ENCODE assay signal across 9 mouse cellular contexts in genomic region chr6:83762880-83763431, GRCm38 (mm10). TPM values are rescaled to one million over a fixed set of nuclear protein-coding genes. Genes with fewer than 3 reads are reported as not detected.
DNase-seq lines count a peak whose midpoint lies in the region; ATAC-seq and TF ChIP-seq lines count a peak whose summit lies in the region.
"Had no signal": no experiment of that assay in that cellular context is flagged by ENCODE, and none has a peak within 500 bp of the region (broad histone marks: within the 10 kb centered on the region; RNA-seq: fewer than 3 reads in every experiment).

No protein-coding gene starts in this region.

- no peaks in the 10 kb centered on the region for H3K9me3 ChIP-seq in ES-Bruce4 (replicated peaks; ENCODE audit: control insufficient read depth, insufficient read depth, low read length, poor library complexity, severe bottlenecking)
- no peaks in the 10 kb centered on the region for H3K9me3 ChIP-seq in heart, embryonic 15.5 days (replicated peaks)
- no peaks in the 10 kb centered on the region for H3K9me3 ChIP-seq in kidney, embryonic 14.5 days (ENCODE audit: control insufficient read depth, low read length)
- no peaks in the 10 kb centered on the region for H3K9me3 ChIP-seq in lung, embryonic 16.5 days (ENCODE audit: control insufficient read depth, low read length)

- DNase-seq in splenic B cell, adult 2 months (ENCODE audit: low read depth, low spot score): peak; percentile 31
- DNase-seq in left cerebral cortex, adult 9 months (ENCODE audit: low spot score in 2 of 2): no peak

- H3K4me1 ChIP-seq in ES-Bruce4 (ENCODE audit: control insufficient read depth, insufficient read depth, low read length): no peaks in the 10 kb centered on the region
- H3K4me1 ChIP-seq in brown adipose tissue, adult 24 weeks (ENCODE audit: control insufficient read depth, insufficient read depth, insufficient read length, low read length): no peaks in the 10 kb centered on the region; the same call in 1 of the 2 replicates
- H3K4me1 ChIP-seq in heart, embryonic 15.5 days (replicated peaks): peaks cover 28% of the 10 kb centered on the region
- H3K4me1 ChIP-seq in kidney, embryonic 14.5 days (ENCODE audit: control insufficient read depth, insufficient read depth, low read length): peaks cover 7% of the 10 kb centered on the region
- H3K4me1 ChIP-seq in lung, embryonic 16.5 days (replicated peaks; ENCODE audit: control insufficient read depth, insufficient read depth, low read length): peaks cover 8% of the 10 kb centered on the region

- H3K27me3 ChIP-seq in ES-Bruce4 (ENCODE audit: control insufficient read depth, insufficient read depth, low read length, poor library complexity, severe bottlenecking): no peaks in the 10 kb centered on the region
- peaks cover 58% of the 10 kb centered on the region for H3K27me3 ChIP-seq in heart, embryonic 15.5 days
- peaks cover 31% of the 10 kb centered on the region for H3K27me3 ChIP-seq in kidney, embryonic 14.5 days (ENCODE audit: control insufficient read depth, insufficient read depth, low read length)
- H3K27me3 ChIP-seq in lung, embryonic 16.5 days (ENCODE audit: control insufficient read depth, insufficient read depth, low read depth, low read length): peaks cover 38% of the 10 kb centered on the region
- no peaks in the 10 kb centered on the region for H3K27me3 ChIP-seq in splenic B cell, adult 2 months (ENCODE audit: control insufficient read depth, insufficient read depth, low read length, poor library complexity, severe bottlenecking)

- H3K4me2 ChIP-seq in heart, embryonic 15.5 days: peak overlapping the region; percentile 85
- peak overlapping the region; percentile 62 for H3K4me2 ChIP-seq in kidney, embryonic 14.5 days (replicated peaks; ENCODE audit: low read depth, low read length)
- H3K4me2 ChIP-seq in lung, embryonic 16.5 days (ENCODE audit: low read depth, low read length): peak overlapping the region; percentile 59

- no peak for TF ChIP-seq POLR2A in ES-Bruce4 (IDR thresholded peaks at IDR 0.05; ENCODE audit: insufficient read depth, low read length)

- peak overlapping the region; percentile 44 for H3K4me3 ChIP-seq in ES-Bruce4 (ENCODE audit: low read depth, low read length)
- peak overlapping the region; percentile 30 for H3K4me3 ChIP-seq in brown adipose tissue, adult 24 weeks (ENCODE audit: insufficient read depth, low read depth, low read length)
- H3K4me3 ChIP-seq in heart, embryonic 15.5 days: peak overlapping the region; percentile 46
- peak overlapping the region; percentile 36 for H3K4me3 ChIP-seq in kidney, embryonic 14.5 days (ENCODE audit: low read length)
- H3K4me3 ChIP-seq in lung, embryonic 16.5 days (ENCODE audit: low read length): peak overlapping the region; percentile 42

- H3K27ac ChIP-seq in ES-Bruce4 (ENCODE audit: insufficient read depth, low read length): no peak overlapping the region
- H3K27ac ChIP-seq in brown adipose tissue, adult 24 weeks (replicated peaks; ENCODE audit: low read depth, low read length): no peak overlapping the region
- H3K27ac ChIP-seq in heart, embryonic 15.5 days: no peak overlapping the region
- H3K27ac ChIP-seq in kidney, embryonic 14.5 days (ENCODE audit: low read depth, low read length): no peak overlapping the region
- H3K27ac ChIP-seq in lung, embryonic 16.5 days (ENCODE audit: low read length): no peak overlapping the region

- TF ChIP-seq CTCF in ES-Bruce4 (IDR thresholded peaks at IDR 0.05; ENCODE audit: low read depth, low read length): peak; percentile 44

- ATAC-seq in heart, embryonic 15.5 days (replicated peaks; ENCODE audit: insufficient number of reproducible peaks, insufficient read depth, low FRiP score, low read depth): peak; percentile 54
- peak; percentile 78 for ATAC-seq in kidney, embryonic 14.5 days (ENCODE audit: low FRiP score, low TSS enrichment)
- ATAC-seq in lung, embryonic 16.5 days (ENCODE audit: low read depth): peak; percentile 74
- ATAC-seq in erythroid progenitor cell, adult 5-6 weeks (replicated peaks; ENCODE audit: low FRiP score, poor library complexity, severe bottlenecking): no peak

- H3K9ac ChIP-seq in ES-Bruce4 (ENCODE audit: low read depth, poor library complexity, severe bottlenecking): peak overlapping the region; percentile 20; the same call in 1 of the 2 replicates
- H3K9ac ChIP-seq in heart, embryonic 15.5 days: peak overlapping the region; percentile 52
- H3K9ac ChIP-seq in kidney, embryonic 14.5 days (ENCODE audit: low read depth, low read length): peak overlapping the region; percentile 42; the same call in 1 of the 2 replicates
- H3K9ac ChIP-seq in lung, embryonic 16.5 days (ENCODE audit: low read length): peak overlapping the region; percentile 59

- TF ChIP-seq EP300 in ES-Bruce4 (IDR thresholded peaks at IDR 0.05; ENCODE audit: insufficient read depth, low read depth, low read length): no peak

- WGBS in heart, embryonic 15.5 days: 3% methylated on average over 35 of the region's 35 CpGs
- WGBS in kidney, embryonic 14.5 days: 1% methylated on average over 35 of the region's 35 CpGs
- 3% methylated on average over 35 of the region's 35 CpGs for WGBS in lung, embryonic 16.5 days

- no peaks in the 10 kb centered on the region for H3K36me3 ChIP-seq in ES-Bruce4 (ENCODE audit: control insufficient read depth, insufficient read depth, low read length, poor library complexity, severe bottlenecking)
- H3K36me3 ChIP-seq in heart, embryonic 15.5 days: no peaks in the 10 kb centered on the region
- no peaks in the 10 kb centered on the region for H3K36me3 ChIP-seq in kidney, embryonic 14.5 days (ENCODE audit: control insufficient read depth, insufficient read depth, low read length)
- H3K36me3 ChIP-seq in lung, embryonic 16.5 days (ENCODE audit: control insufficient read depth, insufficient read depth, low read length): no peaks in the 10 kb centered on the region
- no peaks in the 10 kb centered on the region for H3K36me3 ChIP-seq in splenic B cell, adult 2 months (ENCODE audit: control insufficient read depth, insufficient read depth, low read length, poor library complexity, severe bottlenecking)

RNA-seq across cellular contexts. Expression of gene Ankrd53, which starts 0.5 kb away (rescaled TPM):
- not detected in 2 replicates for polyA plus RNA-seq in ES-Bruce4 (2011; ENCODE audit: insufficient read depth, insufficient read length, low read depth, missing spikeins)
- polyA plus RNA-seq in brown adipose tissue, adult 24 weeks (2012; ENCODE audit: insufficient read depth, insufficient read length, missing spikeins): not detected in 2 replicates
- polyA plus RNA-seq in heart, embryonic 15.5 days (2015; fragmentation: Nextera tagmentation; extraction: Ambion mirVana): 0.10 and 0.24 TPM in 2 replicates
- polyA plus RNA-seq in kidney, embryonic 14.5 days (2014; fragmentation: Nextera tagmentation; extraction: Ambion mirVana): 0.21 and 0.28 TPM in 2 replicates
- 0.14 TPM in 1 of 2 replicates, not detected in the other for polyA plus RNA-seq in lung, embryonic 16.5 days (2015; fragmentation: Nextera tagmentation; extraction: Ambion mirVana)
- not detected in 2 replicates for total RNA-seq in erythroid progenitor cell, adult 5-6 weeks (2015; ENCODE audit: low replicate concordance)
- total RNA-seq in erythroid progenitor cell, adult 5-6 weeks (2017; ENCODE audit: low replicate concordance): not detected in 2 replicates
- total RNA-seq: neutrophil, adult 5-6 weeks had no signal

RNA-seq across cellular contexts. Expression of gene Tex261, which starts 12.7 kb away (rescaled TPM):
- 26.2 and 28.9 TPM in 2 replicates for polyA plus RNA-seq in ES-Bruce4 (2011; ENCODE audit: insufficient read depth, insufficient read length, low read depth, missing spikeins)
- 41.1 and 53.2 TPM in 2 replicates for polyA plus RNA-seq in brown adipose tissue, adult 24 weeks (2012; ENCODE audit: insufficient read depth, insufficient read length, missing spikeins)
- 74.6 and 76.4 TPM in 2 replicates for polyA plus RNA-seq in heart, embryonic 15.5 days (2015; fragmentation: Nextera tagmentation; extraction: Ambion mirVana)
- polyA plus RNA-seq in kidney, embryonic 14.5 days (2014; fragmentation: Nextera tagmentation; extraction: Ambion mirVana): 59.8 and 67.3 TPM in 2 replicates
- polyA plus RNA-seq in lung, embryonic 16.5 days (2015; fragmentation: Nextera tagmentation; extraction: Ambion mirVana): 86.3 and 105 TPM in 2 replicates
- total RNA-seq in erythroid progenitor cell, adult 5-6 weeks (2015; ENCODE audit: low replicate concordance): 18.9 and 21.3 TPM in 2 replicates
- total RNA-seq in erythroid progenitor cell, adult 5-6 weeks (2017; ENCODE audit: low replicate concordance): 13.2 and 15.1 TPM in 2 replicates

RNA-seq across cellular contexts. Expression of gene Atp6v1b1, which starts 20.2 kb away (rescaled TPM):
- polyA plus RNA-seq in ES-Bruce4 (2011; ENCODE audit: insufficient read depth, insufficient read length, low read depth, missing spikeins): not detected in 2 replicates
- polyA plus RNA-seq in brown adipose tissue, adult 24 weeks (2012; ENCODE audit: insufficient read depth, insufficient read length, missing spikeins): not detected in 2 replicates
- 0.16 TPM in 1 of 2 replicates, not detected in the other for polyA plus RNA-seq in heart, embryonic 15.5 days (2015; fragmentation: Nextera tagmentation; extraction: Ambion mirVana)
- 3.5 and 3.6 TPM in 2 replicates for polyA plus RNA-seq in kidney, embryonic 14.5 days (2014; fragmentation: Nextera tagmentation; extraction: Ambion mirVana)
- polyA plus RNA-seq in lung, embryonic 16.5 days (2015; fragmentation: Nextera tagmentation; extraction: Ambion mirVana): 1.4 TPM in 2 replicates
- not detected in 2 replicates for total RNA-seq in erythroid progenitor cell, adult 5-6 weeks (2015; ENCODE audit: low replicate concordance)
- not detected in 2 replicates for total RNA-seq in erythroid progenitor cell, adult 5-6 weeks (2017; ENCODE audit: low replicate concordance)
- total RNA-seq: neutrophil, adult 5-6 weeks had no signal

RNA-seq across cellular contexts. Expression of gene Nagk, which starts 31.8 kb away (rescaled TPM):
- 8.4 and 11.8 TPM in 2 replicates for polyA plus RNA-seq in ES-Bruce4 (2011; ENCODE audit: insufficient read depth, insufficient read length, low read depth, missing spikeins)
- 15.3 and 26.6 TPM in 2 replicates for polyA plus RNA-seq in brown adipose tissue, adult 24 weeks (2012; ENCODE audit: insufficient read depth, insufficient read length, missing spikeins)
- polyA plus RNA-seq in heart, embryonic 15.5 days (2015; fragmentation: Nextera tagmentation; extraction: Ambion mirVana): 61.2 and 65.0 TPM in 2 replicates
- polyA plus RNA-seq in kidney, embryonic 14.5 days (2014; fragmentation: Nextera tagmentation; extraction: Ambion mirVana): 42.7 and 43.5 TPM in 2 replicates
- 58.3 and 63.5 TPM in 2 replicates for polyA plus RNA-seq in lung, embryonic 16.5 days (2015; fragmentation: Nextera tagmentation; extraction: Ambion mirVana)
- total RNA-seq in erythroid progenitor cell, adult 5-6 weeks (2015; ENCODE audit: low replicate concordance): 4.3 and 5.0 TPM in 2 replicates
- 3.6 and 4.1 TPM in 2 replicates for total RNA-seq in erythroid progenitor cell, adult 5-6 weeks (2017; ENCODE audit: low replicate concordance)

RNA-seq across cellular contexts. Expression of gene Vax2, which starts 51.9 kb away (rescaled TPM):
- polyA plus RNA-seq in ES-Bruce4 (2011; ENCODE audit: insufficient read depth, insufficient read length, low read depth, missing spikeins): not detected in 2 replicates
- polyA plus RNA-seq in brown adipose tissue, adult 24 weeks (2012; ENCODE audit: insufficient read depth, insufficient read length, missing spikeins): not detected in 2 replicates
- not detected in 2 replicates for polyA plus RNA-seq in heart, embryonic 15.5 days (2015; fragmentation: Nextera tagmentation; extraction: Ambion mirVana)
- polyA plus RNA-seq in kidney, embryonic 14.5 days (2014; fragmentation: Nextera tagmentation; extraction: Ambion mirVana): not detected in 2 replicates
- polyA plus RNA-seq in lung, embryonic 16.5 days (2015; fragmentation: Nextera tagmentation; extraction: Ambion mirVana): not detected in 2 replicates
- total RNA-seq in erythroid progenitor cell, adult 5-6 weeks (2015; ENCODE audit: low replicate concordance): not detected in 2 replicates
- not detected in 2 replicates for total RNA-seq in erythroid progenitor cell, adult 5-6 weeks (2017; ENCODE audit: low replicate concordance)
- total RNA-seq: neutrophil, adult 5-6 weeks had no signal
